Mouse (Mus musculus): ENCODE results near the gene 2310022A10Rik. TPM values are rescaled to one million over a fixed set of nuclear protein-coding genes. Genes with fewer than 3 reads are reported as not detected.
A peak's percentile ranks its signal among the peaks of the same experiment; 100 is the strongest.

2310022A10Rik gene
- total and polyA plus RNA-seq, 3 experiments = 7.2 to 30.7 (median 7.8) TPM

DNA sequence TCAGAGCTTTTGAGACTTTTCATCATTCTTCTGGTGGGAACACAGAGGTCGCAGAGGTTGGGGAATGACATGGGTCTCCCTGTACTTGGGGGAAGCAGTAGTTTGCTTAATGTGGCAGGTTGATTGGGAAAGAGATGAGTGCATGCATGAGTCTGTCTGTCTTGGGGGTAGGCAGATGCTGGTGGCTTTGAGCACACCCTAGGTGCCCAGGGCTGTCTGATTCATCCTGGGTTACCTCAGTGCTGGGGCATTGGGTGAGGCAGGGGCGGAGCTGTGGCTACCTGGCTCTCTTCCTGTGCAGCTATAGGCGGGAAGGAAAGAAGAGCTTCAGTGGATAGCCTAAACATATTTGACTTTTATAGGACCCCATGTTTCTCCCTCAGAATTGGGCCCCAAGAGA is 55.1 kb downstream of the 2310022A10Rik start:
- Histone ChIP-seq H3K9me3 (replicated peaks; ENCODE audit: low read length) (no peaks in the 10 kb centered on the region), H3K79me2 (replicated peaks; ENCODE audit: control insufficient read depth, extremely low read depth, insufficient read depth, poor library complexity, severe bottlenecking) (no peaks in the 10 kb centered on the region; the same call in 1 of the 2 replicates), H3K36me3 (replicated peaks in 1 of 2; ENCODE audit: control insufficient read depth in 1 of 2, insufficient read depth in 1 of 2, low read length in 1 of 2) (peaks cover 21 to 82% of the 10 kb centered on the region in 2 experiments), H3K4me1 (ENCODE audit: control insufficient read depth in 1 of 2, insufficient read depth in 2 of 2) (peaks cover 17 to 98% of the 10 kb centered on the region in 2 experiments), H3K9ac (ENCODE audit: insufficient read depth, low read depth) (no peak overlapping the region), H3K4me2 (ENCODE audit: insufficient read depth, low read depth, poor library complexity, severe bottlenecking) (no peak overlapping the region), H3K27me3 (replicated peaks) (no peaks in the 10 kb centered on the region), H3K27ac (ENCODE audit: insufficient read depth, low read depth) (no peak overlapping the region), H3K4me3 (replicated peaks in 1 of 3; ENCODE audit: low read depth in 2 of 3, low read length in 2 of 3, poor library complexity in 1 of 3) (no peak overlapping the region)
- dilution Hi-C loops (cut with MboI; ENCODE audit: extremely low pct_ligation_motif_present, extremely low pct_unique_long_range_greater_than_20kb, low sequenced_read_pairs) (no loop called here), in situ Hi-C loops (cut with MboI; ENCODE audit: low pct_ligation_motif_present, low pct_unique_long_range_greater_than_20kb, low sequenced_read_pairs) (no loop called here)
- DNase-seq (ENCODE audit: extremely low read depth) = no peak
- TF ChIP-seq MXI1 (IDR thresholded peaks at IDR 0.05; ENCODE audit: low read depth, low read length) (no peak), SMC3 (IDR thresholded peaks at IDR 0.05; ENCODE audit: low read depth, low read length) (no peak), UBTF (IDR thresholded peaks at IDR 0.05; ENCODE audit: low read depth, low read length) (no peak), MEF2A (IDR thresholded peaks at IDR 0.05; ENCODE audit: borderline replicate concordance, low read depth, low read length) (no peak), ZMIZ1 (IDR thresholded peaks at IDR 0.05; ENCODE audit: low read depth, low read length) (no peak), HCFC1 (IDR thresholded peaks at IDR 0.05; ENCODE audit: low read depth, low read length) (no peak), TCF12 (IDR thresholded peaks at IDR 0.05; ENCODE audit: low read depth, low read length) (no peak), SIN3A (IDR thresholded peaks at IDR 0.05; ENCODE audit: low read length) (no peak), BHLHE40 (IDR thresholded peaks at IDR 0.05; ENCODE audit: low read depth, low read length) (no peak), MAX (IDR thresholded peaks at IDR 0.05; ENCODE audit: low read length) (no peak), JUN (IDR thresholded peaks at IDR 0.05; ENCODE audit: insufficient read depth, low read depth, low read length) (no peak), ETS1 (conservative IDR thresholded peaks at IDR 0.05; ENCODE audit: low read depth, low read length) (no peak), NELFE (IDR thresholded peaks at IDR 0.05; ENCODE audit: low read depth, low read length) (no peak), ZKSCAN1 (IDR thresholded peaks at IDR 0.05; ENCODE audit: borderline replicate concordance, low read depth, low read length) (no peak), POLR2A (IDR thresholded peaks at IDR 0.05; ENCODE audit: low read depth, low read length) (no peak), RCOR1 (conservative IDR thresholded peaks at IDR 0.05; ENCODE audit: low read depth, low read length) (no peak), IRF4 (IDR thresholded peaks at IDR 0.05; ENCODE audit: low read depth, low read length) (no peak), CHD2 (IDR thresholded peaks at IDR 0.05; ENCODE audit: low read length) (no peak), E2F4 (IDR thresholded peaks at IDR 0.05; ENCODE audit: insufficient replicate concordance, low read depth, low read length) (no peak), CTCF (conservative IDR thresholded peaks at IDR 0.05 in 1 of 2, IDR thresholded peaks at IDR 0.05 in 1 of 2; ENCODE audit: low read depth in 2 of 2, low read length in 2 of 2) (no peak)

DNA sequence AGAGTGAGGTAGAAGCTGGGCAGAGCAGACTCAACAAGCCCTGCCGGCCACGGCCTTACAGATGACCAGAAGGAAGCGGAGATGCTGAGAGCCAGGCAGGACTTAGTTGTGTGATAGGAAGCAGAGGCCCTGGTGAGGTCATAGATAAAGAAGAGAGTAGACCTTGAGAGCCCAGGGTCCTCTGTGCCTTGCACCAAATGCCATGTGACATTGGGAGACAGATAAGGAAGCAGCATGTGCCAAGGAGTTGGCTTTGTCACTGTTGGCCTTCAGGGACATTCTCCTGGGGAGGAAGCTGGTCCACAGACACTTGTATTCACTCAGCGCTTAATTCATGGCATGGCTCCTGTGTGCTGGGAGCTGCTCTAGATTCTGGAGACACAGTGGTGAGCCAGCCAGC is 56.3 kb downstream of the 2310022A10Rik start:
- TF ChIP-seq EP300 (IDR thresholded peaks at IDR 0.05; ENCODE audit: low read length) (no peak), USF1 (IDR thresholded peaks at IDR 0.05; ENCODE audit: low read depth, low read length) (no peak), SMC3 (IDR thresholded peaks at IDR 0.05; ENCODE audit: low read depth, low read length) (no peak), GABPA (IDR thresholded peaks at IDR 0.05; ENCODE audit: insufficient replicate concordance, low read depth, low read length) (no peak), JUN (IDR thresholded peaks at IDR 0.05; ENCODE audit: insufficient read depth, low read depth, low read length) (no peak), E2F4 (IDR thresholded peaks at IDR 0.05; ENCODE audit: insufficient replicate concordance, low read depth, low read length) (no peak), CHD1 (IDR thresholded peaks at IDR 0.05; ENCODE audit: low read depth, low read length) (no peak), ZC3H11A (IDR thresholded peaks at IDR 0.05; ENCODE audit: low read depth, low read length) (no peak), USF2 (conservative IDR thresholded peaks at IDR 0.05; ENCODE audit: low read depth, low read length) (no peak), MAFK (IDR thresholded peaks at IDR 0.05; ENCODE audit: insufficient replicate concordance, low read length) (no peak), UBTF (IDR thresholded peaks at IDR 0.05; ENCODE audit: low read depth, low read length) (no peak), TCF12 (IDR thresholded peaks at IDR 0.05; ENCODE audit: low read depth, low read length) (no peak), BHLHE40 (IDR thresholded peaks at IDR 0.05; ENCODE audit: low read depth, low read length) (no peak), ZMIZ1 (IDR thresholded peaks at IDR 0.05; ENCODE audit: low read depth, low read length) (no peak)
- no peaks in the 10 kb centered on the region for H3K9me3 ChIP-seq (replicated peaks; ENCODE audit: low read length)
- H3K27me3 ChIP-seq (replicated peaks) = no peaks in the 10 kb centered on the region
- H3K27ac ChIP-seq (ENCODE audit: insufficient read depth, low read depth) = peak overlapping the region; percentile 12; the same call in 1 of the 2 replicates
- H3K79me2 ChIP-seq (replicated peaks; ENCODE audit: control insufficient read depth, extremely low read depth, insufficient read depth, poor library complexity, severe bottlenecking) = no peaks in the 10 kb centered on the region; the same call in 1 of the 2 replicates
- H3K4me1 ChIP-seq (ENCODE audit: control insufficient read depth in 1 of 2, insufficient read depth in 2 of 2) = peaks cover 17 to 91% of the 10 kb centered on the region in 2 experiments
- DNase-seq (ENCODE audit: extremely low read depth) = no peak
- peaks cover 21 to 80% of the 10 kb centered on the region in 2 experiments for H3K36me3 ChIP-seq (replicated peaks in 1 of 2; ENCODE audit: control insufficient read depth in 1 of 2, insufficient read depth in 1 of 2, low read length in 1 of 2)
- H3K4me3 ChIP-seq (replicated peaks in 1 of 3; ENCODE audit: low read depth in 2 of 3, low read length in 2 of 3, poor library complexity in 1 of 3) = no peak overlapping the region
- dilution Hi-C loops (cut with MboI; ENCODE audit: extremely low pct_ligation_motif_present, extremely low pct_unique_long_range_greater_than_20kb, low sequenced_read_pairs) = no loop called here
- H3K4me2 ChIP-seq (ENCODE audit: insufficient read depth, low read depth, poor library complexity, severe bottlenecking) = no peak overlapping the region
- in situ Hi-C loops (cut with MboI; ENCODE audit: low pct_ligation_motif_present, low pct_unique_long_range_greater_than_20kb, low sequenced_read_pairs) = no loop called here
- no peak overlapping the region for H3K9ac ChIP-seq (ENCODE audit: insufficient read depth, low read depth)

All from CH12.LX (cell line).